Mouse (Mus musculus): ENCODE data around the gene Mfap1b. TPM values are rescaled to one million over a fixed set of nuclear protein-coding genes. Genes with fewer than 3 reads are reported as not detected.
"Not testable (repeated sequence)": the region's sequence is repeated elsewhere in the genome, so short reads cannot be mapped to it uniquely, and the experiment has no call there.

The Mfap1b gene
- 48.8 and 56.1 TPM in 2 replicates for polyA plus RNA-seq (2016; fragmentation: Nextera tagmentation; extraction: Ambion mirVana)

- H3K27ac ChIP-seq, result peak within 1 kb of the TSS; percentile 77
- not testable (repeated sequence) for H3K9me3 ChIP-seq; H3K27me3 ChIP-seq (ENCODE audit: insufficient read depth, poor library complexity, severe bottlenecking); H3K4me1 ChIP-seq (replicated peaks)
- H3K4me3 ChIP-seq, result peak within 1 kb of the TSS; percentile 66
- 4% methylated on average over 41 of the region's 41 CpGs for WGBS
- peaks cover 11% of the 10 kb centered on the region for H3K36me3 ChIP-seq
- peak; percentile 82 for DNase-seq (ENCODE audit: low spot score)
Measured at GRCm38 (mm10) chr2:121473301-121474179, at the start of gene Mfap1b. TSS of gene Mfap1b (minus strand) at chr2:121474067.

DNA sequence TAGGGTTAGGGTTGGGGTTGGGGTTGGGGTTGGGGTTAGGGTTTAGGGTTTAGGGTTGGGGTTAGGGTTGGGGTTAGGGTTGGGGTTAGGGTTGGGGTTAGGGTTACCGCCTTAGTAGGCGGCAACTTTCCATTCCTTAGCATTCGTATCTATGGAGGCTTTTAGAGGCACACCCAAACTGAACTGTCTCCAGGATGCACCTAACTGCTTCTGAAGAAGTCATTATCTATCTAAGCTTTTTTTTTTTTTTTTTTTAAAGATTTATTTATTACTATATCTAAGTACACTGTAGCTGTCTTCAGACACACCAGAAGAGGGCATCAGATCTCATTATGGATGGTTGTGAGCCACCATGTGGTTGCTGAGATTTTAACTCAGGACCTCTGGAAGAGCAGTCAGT is 49.0 kb upstream of the Mfap1b start:
- H3K36me3 ChIP-seq, result peaks cover 83% of the 10 kb centered on the region
- not testable (repeated sequence) for H3K9me3 ChIP-seq; H3K27me3 ChIP-seq (ENCODE audit: insufficient read depth, poor library complexity, severe bottlenecking); H3K4me3 ChIP-seq; H3K4me1 ChIP-seq (replicated peaks); DNase-seq (ENCODE audit: low spot score); H3K27ac ChIP-seq
- 100% methylated on average over 3 of the region's 3 CpGs for WGBS

DNA sequence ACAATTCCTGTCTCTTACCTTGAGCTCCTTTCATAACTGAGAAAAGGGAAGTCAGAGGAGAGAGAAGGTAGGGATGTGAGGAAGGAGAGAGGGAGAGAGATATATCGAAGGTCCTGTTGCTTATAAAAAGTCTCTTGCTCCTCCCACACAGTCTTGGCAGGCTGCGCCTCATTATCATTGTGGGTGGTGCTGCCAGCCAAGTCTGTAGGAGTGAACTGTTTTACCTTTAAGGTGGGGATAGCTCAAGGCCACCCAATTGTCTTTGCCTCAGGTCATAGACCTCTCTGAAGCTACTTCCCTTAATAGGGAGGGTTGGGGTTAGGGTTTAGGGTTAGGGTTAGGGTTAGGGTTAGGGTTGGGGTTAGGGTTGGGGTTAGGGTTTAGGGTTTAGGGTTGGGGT is 48.1 kb upstream of the Mfap1b start:
- peaks cover 88% of the 10 kb centered on the region for H3K36me3 ChIP-seq
- no peak for DNase-seq (ENCODE audit: low spot score)
- no peak overlapping the region for H3K4me3 ChIP-seq
- H3K27me3 ChIP-seq (ENCODE audit: insufficient read depth, poor library complexity, severe bottlenecking), result no peaks in the 10 kb centered on the region
- no peak overlapping the region for H3K27ac ChIP-seq
- H3K4me1 ChIP-seq (replicated peaks), result no peaks in the 10 kb centered on the region
- 95% methylated on average over 2 of the region's 2 CpGs for WGBS
- no peaks in the 10 kb centered on the region for H3K9me3 ChIP-seq

- not testable (repeated sequence) for H3K4me1 ChIP-seq (replicated peaks); H3K4me3 ChIP-seq; H3K9me3 ChIP-seq; DNase-seq (ENCODE audit: low spot score); H3K27me3 ChIP-seq (ENCODE audit: insufficient read depth, poor library complexity, severe bottlenecking); H3K27ac ChIP-seq
- peaks cover 84% of the 10 kb centered on the region for H3K36me3 ChIP-seq
- WGBS, result 94% methylated on average over 4 of the region's 4 CpGs
Measured at GRCm38 (mm10) chr2:121518711-121519110, 44.8 kb upstream of the Mfap1b start.

DNA sequence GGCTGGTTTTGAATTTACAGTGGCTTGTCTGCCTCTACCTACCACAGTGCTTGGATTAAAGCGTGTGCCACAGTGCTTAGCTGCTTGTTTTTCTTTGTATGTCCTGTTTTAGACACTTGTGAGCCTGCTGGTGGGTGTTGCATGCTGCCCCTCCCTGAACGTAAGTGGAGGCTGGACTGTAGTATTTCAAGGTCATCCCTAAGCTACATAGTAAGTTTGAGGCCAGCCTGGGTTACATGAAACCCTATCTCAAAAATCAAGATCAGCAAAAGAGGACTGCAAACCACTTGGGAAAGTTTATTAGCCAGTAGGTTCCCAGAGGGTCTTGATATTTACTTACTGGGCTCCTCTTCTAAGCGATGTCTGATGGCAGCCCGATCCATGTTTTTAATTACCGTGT is 44.2 kb upstream of the Mfap1b start:
- WGBS, result 96% methylated on average over 5 of the region's 5 CpGs
- H3K27me3 ChIP-seq (ENCODE audit: insufficient read depth, poor library complexity, severe bottlenecking), result no peaks in the 10 kb centered on the region
- H3K4me1 ChIP-seq (replicated peaks), result no peaks in the 10 kb centered on the region
- DNase-seq (ENCODE audit: low spot score), result no peak
- no peak overlapping the region for H3K4me3 ChIP-seq
- no peak overlapping the region for H3K27ac ChIP-seq
- no peaks in the 10 kb centered on the region for H3K9me3 ChIP-seq
- peaks cover 83% of the 10 kb centered on the region for H3K36me3 ChIP-seq

GRCm38 (mm10) chr2:121514211-121514610 is 40.3 kb upstream of the Mfap1b start:
- WGBS, result 93% methylated on average over 4 of the region's 4 CpGs
- H3K9me3 ChIP-seq, result no peaks in the 10 kb centered on the region
- H3K27me3 ChIP-seq (ENCODE audit: insufficient read depth, poor library complexity, severe bottlenecking), result no peaks in the 10 kb centered on the region
- DNase-seq (ENCODE audit: low spot score), result no peak
- peaks cover 6% of the 10 kb centered on the region for H3K4me1 ChIP-seq (replicated peaks)
- H3K36me3 ChIP-seq, result peaks cover 90% of the 10 kb centered on the region
- H3K27ac ChIP-seq, result no peak overlapping the region
- H3K4me3 ChIP-seq, result no peak overlapping the region

DNA sequence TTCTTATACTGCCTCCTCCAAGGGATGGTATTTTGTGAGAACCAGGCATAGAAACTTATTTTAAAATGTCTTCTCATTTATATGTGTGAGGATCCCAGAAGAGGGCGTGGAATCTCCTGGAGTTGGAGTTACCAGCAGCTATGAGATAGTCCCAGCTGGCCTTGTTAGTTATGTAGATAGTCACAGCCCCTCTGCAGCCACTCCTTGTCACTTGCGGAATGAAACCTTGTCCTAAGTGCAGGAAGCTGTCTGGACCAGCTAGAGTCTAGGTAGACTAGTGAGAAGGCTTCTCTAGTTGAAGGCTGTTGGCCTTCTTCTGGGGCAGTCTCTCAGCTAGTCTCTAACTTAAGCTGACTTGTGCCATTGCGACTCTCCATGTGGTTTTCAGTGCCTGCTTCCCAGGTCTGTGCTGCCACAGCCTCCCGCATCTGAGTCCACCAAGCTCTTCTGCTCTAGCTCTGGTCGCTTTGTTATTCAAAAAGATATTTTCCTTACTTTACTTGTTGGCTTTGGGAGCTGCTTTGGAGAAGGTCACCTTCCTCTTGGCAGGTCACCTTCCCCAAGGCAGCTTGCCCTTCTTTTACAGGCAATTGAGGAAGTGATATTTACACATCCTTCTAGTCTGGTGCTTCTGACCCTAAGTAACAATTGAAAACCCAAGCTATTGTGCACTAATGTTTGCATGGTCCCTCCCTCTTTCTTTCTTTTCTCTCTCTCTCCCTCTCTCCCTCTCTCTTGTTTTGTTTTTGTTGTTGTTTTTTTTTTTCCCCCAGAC is 39.3 kb upstream of the Mfap1b start:
- H3K4me3 ChIP-seq; H3K27me3 ChIP-seq (ENCODE audit: insufficient read depth, poor library complexity, severe bottlenecking); H3K9me3 ChIP-seq; DNase-seq (ENCODE audit: low spot score); H3K27ac ChIP-seq: not testable (repeated sequence)
- peaks cover 89% of the 10 kb centered on the region for H3K36me3 ChIP-seq
- 92% methylated on average over 5 of the region's 5 CpGs for WGBS
- H3K4me1 ChIP-seq (replicated peaks), result peaks cover 11% of the 10 kb centered on the region

DNA sequence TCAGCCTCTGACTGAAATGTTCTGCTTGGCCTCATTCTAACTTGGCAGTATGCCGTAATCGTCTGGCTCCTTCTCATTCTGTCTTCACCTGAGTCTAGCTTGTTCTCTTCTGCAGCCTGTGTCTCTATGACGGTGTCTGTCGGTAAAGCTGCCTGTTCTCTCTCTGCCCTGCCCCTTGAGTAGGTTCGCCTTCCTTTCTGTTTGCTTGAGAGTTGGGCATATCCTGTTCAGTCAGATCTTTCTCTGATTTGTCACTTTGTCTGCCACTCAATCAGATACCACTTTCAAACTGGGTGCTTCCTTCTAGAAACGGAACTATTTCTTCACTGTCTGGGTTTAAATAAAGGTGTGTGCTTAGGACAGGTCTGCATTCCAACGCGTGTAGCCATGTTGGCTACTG is 37.5 kb upstream of the Mfap1b start:
- H3K4me1 ChIP-seq (replicated peaks), result peaks cover 20% of the 10 kb centered on the region
- no peaks in the 10 kb centered on the region for H3K9me3 ChIP-seq
- WGBS, result 94% methylated on average over 8 of the region's 8 CpGs
- DNase-seq (ENCODE audit: low spot score), result no peak
- no peaks in the 10 kb centered on the region for H3K27me3 ChIP-seq (ENCODE audit: insufficient read depth, poor library complexity, severe bottlenecking)
- H3K27ac ChIP-seq, result no peak overlapping the region
- no peak overlapping the region for H3K4me3 ChIP-seq
- H3K36me3 ChIP-seq, result peaks cover 72% of the 10 kb centered on the region

GRCm38 (mm10) chr2:121509584-121509983 is 35.7 kb upstream of the Mfap1b start:
- Histone ChIP-seq H3K4me1 (replicated peaks) (peaks cover 20% of the 10 kb centered on the region), H3K36me3 (peaks cover 61% of the 10 kb centered on the region), H3K27ac (0 out of 2 replicates have a peak overlapping the region, but pooled peaks have one; percentile 47), H3K27me3 (ENCODE audit: insufficient read depth, poor library complexity, severe bottlenecking) (no peaks in the 10 kb centered on the region), H3K9me3 (no peaks in the 10 kb centered on the region), H3K4me3 (peak overlapping the region; percentile 45)
- peak; percentile 58 for DNase-seq (ENCODE audit: low spot score)
- WGBS, result 20% methylated on average over 16 of the region's 16 CpGs

GRCm38 (mm10) chr2:121507951-121508330 is 34.1 kb upstream of the Mfap1b start:
- H3K27me3 ChIP-seq (ENCODE audit: insufficient read depth, poor library complexity, severe bottlenecking), result no peaks in the 10 kb centered on the region
- DNase-seq (ENCODE audit: low spot score), result no peak
- peaks cover 20% of the 10 kb centered on the region for H3K4me1 ChIP-seq (replicated peaks)
- H3K4me3 ChIP-seq, result peak overlapping the region; percentile 62
- no peaks in the 10 kb centered on the region for H3K9me3 ChIP-seq
- 86% methylated on average over 2 of the region's 2 CpGs for WGBS
- H3K27ac ChIP-seq, result peak overlapping the region; percentile 81; the same call in 1 of the 2 replicates
- H3K36me3 ChIP-seq, result peaks cover 57% of the 10 kb centered on the region

DNA sequence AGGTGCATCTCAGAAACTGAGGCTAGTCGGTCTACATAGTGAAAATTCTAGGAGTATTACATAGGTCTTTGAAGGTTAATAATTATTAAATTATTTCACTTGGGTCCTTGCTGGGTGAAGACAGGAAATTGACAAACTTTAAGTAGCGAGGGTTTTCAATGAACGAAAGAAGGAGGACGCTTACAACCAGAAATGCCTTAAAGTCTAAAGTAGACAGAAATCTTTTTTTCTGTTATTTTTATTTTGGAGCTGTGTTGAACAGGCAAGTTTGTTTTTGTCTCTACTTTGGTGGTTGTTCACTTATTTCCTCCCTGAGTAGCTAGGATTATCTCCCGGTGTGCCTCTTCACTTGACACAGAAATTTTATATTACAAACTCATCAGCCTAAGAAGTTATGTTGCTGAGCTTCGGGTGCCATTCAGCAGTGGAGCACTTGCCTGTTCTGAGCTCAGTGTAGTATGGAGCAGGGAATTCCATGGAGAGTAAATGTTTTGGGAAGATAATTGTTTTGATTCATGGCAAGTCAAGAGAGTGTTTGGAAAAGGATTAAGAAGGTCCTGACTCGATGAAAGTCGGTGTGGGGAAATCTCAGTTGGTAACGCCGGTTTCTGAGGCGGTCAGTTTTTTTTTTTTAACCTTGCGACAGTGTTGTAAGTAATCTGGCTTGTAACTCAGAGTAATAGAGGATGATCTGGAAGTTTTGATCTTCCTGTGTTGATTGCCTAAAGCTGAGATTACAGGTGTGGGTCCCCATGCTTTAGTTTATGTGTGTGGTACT is 33.5 kb upstream of the Mfap1b start:
- peak overlapping the region; percentile 81 for H3K27ac ChIP-seq
- WGBS, result 38% methylated on average over 12 of the region's 12 CpGs
- H3K36me3 ChIP-seq, result peaks cover 53% of the 10 kb centered on the region

DNA sequence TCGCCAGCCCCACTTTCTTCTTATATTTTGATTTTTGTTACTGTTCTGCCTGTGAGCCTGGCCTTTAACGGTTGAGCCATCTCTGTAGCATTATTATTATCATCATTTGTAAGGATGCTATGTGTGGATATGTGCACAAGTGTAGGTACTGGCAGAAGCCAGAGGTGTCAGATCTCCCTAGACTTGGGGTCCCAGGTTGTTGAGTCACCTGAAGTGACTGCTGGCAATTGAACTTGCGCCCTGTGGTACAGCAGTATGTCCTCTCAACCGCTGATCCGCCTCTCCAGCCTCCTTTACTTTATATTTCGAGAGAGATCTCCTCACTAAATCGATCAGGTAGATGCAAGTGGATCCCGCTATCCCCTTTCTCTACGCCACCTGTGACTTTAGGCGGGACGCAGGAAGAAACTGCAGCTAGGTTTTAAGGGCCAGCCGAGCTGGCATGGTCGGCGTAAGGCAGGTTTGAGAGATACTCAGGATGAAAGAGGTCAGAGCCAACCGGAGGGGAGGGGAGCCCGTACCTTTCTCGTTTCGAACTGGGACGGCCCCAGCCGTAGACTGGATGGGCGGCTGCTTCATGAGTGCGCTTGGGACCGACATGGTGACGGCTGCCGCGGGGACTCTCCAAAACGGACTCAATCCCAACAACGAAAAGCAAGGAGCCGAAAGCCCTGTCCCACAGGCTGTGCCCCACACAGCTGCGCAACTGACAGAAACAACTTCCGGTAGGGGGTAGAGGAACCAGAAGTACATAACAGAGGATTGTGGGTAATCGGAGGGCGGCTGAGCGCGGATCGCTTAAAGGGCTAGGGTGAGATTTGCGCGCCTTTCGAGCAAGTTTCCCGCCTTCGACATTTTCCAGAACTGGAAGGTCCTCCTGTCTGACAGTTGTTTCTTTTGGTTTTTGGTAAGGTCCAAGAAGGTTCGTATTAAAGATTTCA is 32.3 kb upstream of the Mfap1b start, which contains the start of the genes Mfap1a and Wdr76:
Gene Mfap1a (minus strand): TSS at position 724 of the 941 bp plus-strand sequence.
Gene Wdr76 (plus strand): TSS at position 782 of the 941 bp plus-strand sequence.
- H3K36me3 ChIP-seq, result peaks cover 43% of the 10 kb centered on the region
- DNase-seq (ENCODE audit: low spot score), result peak; percentile 86
- H3K4me3 ChIP-seq, result peak within 1 kb of the TSS; percentile 62
- 4% methylated on average over 42 of the region's 42 CpGs for WGBS
- not testable (repeated sequence) for H3K27me3 ChIP-seq (ENCODE audit: insufficient read depth, poor library complexity, severe bottlenecking); H3K9me3 ChIP-seq
- peak within 1 kb of the TSS; percentile 81 for H3K27ac ChIP-seq
- peaks cover 20% of the 10 kb centered on the region for H3K4me1 ChIP-seq (replicated peaks)

More for the DNA sequence above, 33.5 kb upstream of the Mfap1b start:
- H3K9me3 ChIP-seq, result no peaks in the 10 kb centered on the region
- H3K4me3 ChIP-seq, result peak overlapping the region; percentile 62
- DNase-seq (ENCODE audit: low spot score), result no peak
- H3K4me1 ChIP-seq (replicated peaks), result peaks cover 20% of the 10 kb centered on the region
- no peaks in the 10 kb centered on the region for H3K27me3 ChIP-seq (ENCODE audit: insufficient read depth, poor library complexity, severe bottlenecking)
